Mouse (Mus musculus) heart, adult 18-20 months (tissue): ENCODE results near the gene Mettl16. TPM values are rescaled to one million over a fixed set of nuclear protein-coding genes. Genes with fewer than 3 reads are reported as not detected.
A peak's percentile ranks its signal among the peaks of the same experiment; 100 is the strongest.

ENCODE experiments used
- DNase-seq, 2 experiments: peaks; one replicate each; pipeline ENCODE4 v3.0.0; 2021 to 2022; ENCODE audit warnings: mixed read lengths in 1 of 2
- total RNA-seq, 2 experiments: library from RNA; stranded (reverse); gene quantifications; 2 replicates each; pipeline ENCODE4 v1.2.3; 2021

The Mettl16 gene
- total RNA-seq, 2 experiments from 2014 or later, result 16.4 to 17.3 TPM

- peak; percentile 100 for DNase-seq
These were observed 61.2 kb downstream of the Mettl16 start for GRCm38 (mm10) chr11:74831606-74832451.

DNA sequence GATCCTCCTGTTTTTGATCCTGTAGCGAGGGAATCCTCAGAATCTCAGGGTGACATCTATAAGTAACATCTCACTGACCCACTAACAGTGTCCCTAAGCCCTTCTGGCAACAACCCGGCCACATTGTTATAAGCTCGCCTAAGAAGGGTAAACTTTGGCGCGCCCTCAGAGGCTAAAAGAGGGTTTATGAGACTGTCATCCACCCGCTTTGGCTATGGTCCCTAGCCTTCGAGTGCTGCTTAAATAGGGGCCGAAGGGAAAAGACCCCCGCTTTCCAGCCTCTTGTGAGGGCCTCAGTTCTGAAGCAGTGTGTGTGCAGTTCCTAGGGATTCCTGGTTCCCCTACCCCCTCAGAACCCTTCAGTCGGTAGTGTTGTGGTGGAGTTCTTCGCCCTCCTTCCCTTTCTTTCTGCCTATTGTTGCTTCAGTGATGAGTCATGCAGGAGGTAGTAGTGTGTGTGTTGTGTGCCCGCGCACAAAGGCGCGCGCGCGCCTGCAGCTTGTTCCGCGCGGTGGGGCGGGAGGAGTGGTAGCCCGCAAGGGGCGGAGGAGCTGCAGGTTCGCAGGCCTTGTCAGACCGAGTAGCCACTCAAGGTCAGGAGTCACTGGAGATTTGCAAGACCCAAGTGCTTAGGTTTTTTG is 62.0 kb downstream of the Mettl16 start:
- peak; percentile 71 to 73 for DNase-seq

DNA sequence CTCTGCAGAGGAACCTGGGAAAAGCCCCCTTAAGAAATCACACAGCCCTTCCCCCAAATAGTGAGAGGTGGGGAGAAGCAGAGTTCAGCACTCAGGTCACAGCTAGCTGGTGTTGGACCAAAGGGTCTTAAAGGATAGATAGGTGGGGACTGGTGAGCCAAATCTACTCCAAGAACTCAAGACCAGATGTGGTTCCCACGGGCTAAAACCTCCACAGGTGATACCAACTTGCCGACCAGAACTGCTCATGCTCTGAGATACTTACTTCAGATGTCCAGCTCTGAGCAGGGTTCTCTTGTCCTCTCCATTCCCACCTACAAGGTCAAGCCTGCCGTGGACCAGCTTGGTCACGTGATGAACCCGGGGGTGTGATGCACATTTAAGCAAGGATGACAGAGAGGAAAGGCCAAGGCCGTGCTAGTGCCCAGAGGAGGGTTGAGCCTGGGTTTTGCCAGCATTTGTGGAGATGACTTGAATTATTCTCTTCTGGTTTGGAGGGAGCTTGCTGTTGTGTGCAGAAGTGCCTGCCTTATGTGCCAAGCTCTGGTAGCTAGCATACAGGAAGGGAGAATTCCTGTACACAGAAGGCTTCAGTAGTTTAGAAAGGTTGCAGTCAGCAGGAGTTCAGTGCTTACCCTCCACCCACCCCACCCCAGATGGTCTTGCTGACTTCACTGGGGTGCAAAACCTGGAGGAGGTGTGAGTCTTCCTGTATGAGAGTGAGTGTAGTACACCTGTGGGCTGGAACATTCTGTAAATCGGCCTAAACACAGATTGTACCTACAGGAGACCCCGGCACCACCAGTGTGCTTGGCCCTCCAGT is 63.1 kb downstream of the Mettl16 start:
- no peak for DNase-seq

DNA sequence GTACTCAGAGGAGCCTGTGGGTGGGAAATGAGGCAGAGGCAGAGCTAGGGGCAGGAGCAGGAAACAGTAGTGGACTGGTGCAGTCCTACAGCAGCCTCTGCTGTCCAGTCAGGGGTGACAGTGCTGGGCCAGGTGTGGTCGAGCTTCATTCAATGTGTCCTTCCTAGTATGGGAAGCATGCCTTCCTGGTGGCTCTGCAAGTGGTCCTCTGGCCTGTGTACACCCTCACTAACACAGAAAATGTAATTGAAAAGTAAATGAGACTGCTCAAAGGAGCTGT is 63.7 kb downstream of the Mettl16 start:
- no peak for DNase-seq

DNA sequence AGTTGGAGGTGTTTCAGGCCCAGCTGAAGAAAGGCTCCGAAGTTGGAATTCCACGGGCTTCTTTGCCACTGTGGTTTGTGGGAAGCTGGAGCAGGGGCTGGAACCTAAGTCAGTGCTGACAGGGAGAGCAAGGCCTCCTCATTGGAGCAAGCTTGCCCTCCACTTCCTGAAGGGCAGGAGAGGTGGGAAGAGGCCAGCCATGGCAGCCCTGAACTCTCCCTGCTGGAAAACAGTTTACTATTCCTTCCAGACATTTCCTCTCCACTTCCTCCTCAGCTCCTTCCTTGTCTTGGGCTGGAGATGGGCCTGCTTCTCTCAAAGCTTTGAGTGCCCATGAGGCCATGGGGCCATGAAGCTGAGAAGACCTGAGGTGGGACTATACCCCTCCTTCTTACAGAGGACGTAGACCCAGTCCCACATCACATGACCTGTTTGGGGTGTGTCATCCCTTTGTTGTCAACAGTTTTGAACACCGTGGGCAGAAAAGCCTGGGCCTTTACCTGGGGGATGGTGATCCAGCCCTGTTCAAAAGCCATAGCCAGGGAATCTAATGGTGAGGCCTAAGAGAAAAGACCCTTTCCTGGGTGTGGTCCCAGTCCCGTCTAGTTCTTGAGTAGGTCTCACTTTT is 64.1 kb downstream of the Mettl16 start:
- no peak for DNase-seq

- no peak for DNase-seq
These were observed 65.1 kb downstream of the Mettl16 start for GRCm38 (mm10) chr11:74835593-74836224.

DNA sequence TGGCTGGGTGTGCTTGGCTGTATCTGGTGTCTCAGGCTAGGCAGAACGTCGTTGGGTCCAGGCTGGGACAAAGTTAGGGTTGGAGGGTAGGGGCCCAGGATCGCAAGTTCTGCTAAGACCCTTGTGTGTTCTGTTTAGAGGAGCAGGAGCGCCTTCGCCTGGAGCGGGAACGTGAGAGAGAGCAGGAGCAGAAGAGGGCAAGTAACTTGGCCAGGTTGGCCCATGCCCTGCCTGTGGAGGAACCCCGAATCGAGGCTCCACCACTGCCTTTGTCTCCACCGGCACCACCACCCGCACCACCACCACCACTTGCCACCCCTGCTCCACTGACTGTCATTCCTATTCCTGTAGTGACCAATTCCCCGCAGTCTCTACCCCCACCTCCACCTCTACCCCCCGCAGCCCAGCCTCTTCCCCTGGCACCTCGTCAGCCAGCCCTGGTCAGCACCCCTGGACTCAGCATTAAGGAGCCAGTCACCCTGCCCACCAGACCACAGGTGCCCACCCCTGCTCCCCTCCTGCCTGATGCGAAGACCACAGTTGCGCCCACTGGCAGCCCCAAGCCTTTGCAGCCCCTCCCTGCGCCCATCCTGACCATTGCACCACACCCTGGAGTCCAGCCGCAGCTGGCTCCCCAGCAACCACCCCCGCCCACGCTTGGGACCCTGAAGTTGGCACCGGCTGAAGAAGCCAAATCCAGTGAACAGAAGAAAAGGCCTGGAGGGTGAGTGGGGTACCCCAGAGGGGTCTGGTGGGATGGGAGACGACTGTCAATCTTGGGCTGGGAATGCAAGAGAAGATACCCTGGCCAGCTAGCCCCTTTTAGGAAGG is 65.8 kb downstream of the Mettl16 start:
- no peak for DNase-seq

GRCm38 (mm10) chr11:74837056-74837693 is 66.5 kb downstream of the Mettl16 start:
- DNase-seq, result no peak

GRCm38 (mm10) chr11:74837694-74838431 is 67.2 kb downstream of the Mettl16 start:
- peak; percentile 95 to 97 for DNase-seq

- peak; percentile 95 to 97 for DNase-seq
These were observed 67.8 kb downstream of the Mettl16 start for GRCm38 (mm10) chr11:74838441-74838840.

GRCm38 (mm10) chr11:74838971-74839370 is 68.3 kb downstream of the Mettl16 start:
- peak; percentile 73 to 85 for DNase-seq

DNA sequence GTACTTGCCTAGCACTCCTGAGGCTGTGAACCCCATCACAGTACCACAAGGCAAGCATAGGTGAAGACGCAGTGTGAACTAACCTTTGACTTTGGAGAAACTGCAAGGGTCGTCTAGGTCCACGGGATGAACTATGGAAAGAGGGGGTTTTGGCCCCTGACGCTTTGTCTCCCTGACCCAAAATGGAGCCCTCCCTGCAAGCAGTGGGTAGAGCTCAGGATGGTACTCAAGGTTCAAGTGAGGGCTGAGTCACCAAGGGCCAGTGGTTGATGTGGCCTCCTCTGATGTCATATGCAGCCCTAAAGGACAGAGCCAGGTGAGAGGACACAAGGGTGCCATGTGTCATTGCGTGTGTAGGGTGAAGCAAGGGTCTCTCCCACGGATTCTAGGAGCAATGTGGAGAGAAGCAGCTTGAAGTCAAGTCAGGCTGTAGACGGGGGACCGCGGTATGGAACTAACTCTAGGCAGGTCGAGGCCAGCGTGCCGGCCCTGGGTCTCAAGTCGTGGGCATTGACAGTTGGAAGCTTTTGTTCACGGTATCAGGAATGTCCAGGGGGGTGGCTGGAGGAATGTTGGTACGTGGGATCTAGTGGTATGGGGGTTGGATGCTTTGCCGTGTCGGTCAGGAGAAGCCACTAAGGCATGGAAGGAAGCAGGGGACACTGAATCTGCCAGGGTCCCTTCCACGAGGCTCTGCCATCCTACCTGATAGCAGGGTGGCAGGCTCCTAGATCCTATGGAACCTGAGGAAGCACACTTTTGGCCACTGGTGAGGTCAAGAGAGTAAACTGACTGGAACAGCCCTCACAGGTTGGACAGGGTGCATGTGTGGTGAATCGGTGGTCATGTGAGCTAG is 69.5 kb downstream of the Mettl16 start:
- DNase-seq, result no peak

GRCm38 (mm10) chr11:74840739-74841138 is 70.1 kb downstream of the Mettl16 start:
- no peak for DNase-seq

DNA sequence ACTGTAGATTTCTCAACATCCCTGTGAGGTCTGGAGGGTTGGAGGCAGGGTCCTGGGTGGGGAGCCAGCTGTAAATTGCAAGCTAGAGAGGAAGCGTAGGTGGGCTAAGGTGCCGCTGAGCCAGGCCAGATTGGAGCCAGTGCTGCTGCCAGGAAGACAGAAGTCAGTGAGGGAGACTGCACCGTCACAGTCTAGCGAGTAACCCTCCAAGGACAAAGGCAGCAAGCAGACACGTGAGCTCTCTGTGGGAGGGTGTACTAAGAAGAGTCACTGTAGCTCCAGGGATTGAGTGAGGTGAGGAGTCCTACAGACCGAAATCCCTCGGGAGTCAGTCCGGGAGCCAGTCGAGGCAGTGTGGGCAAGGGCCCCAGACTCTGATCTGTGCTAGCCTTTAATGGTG is 70.7 kb downstream of the Mettl16 start:
- no peak for DNase-seq

- DNase-seq, result no peak
These were observed 71.4 kb downstream of the Mettl16 start for GRCm38 (mm10) chr11:74842045-74842444.

GRCm38 (mm10) chr11:74842656-74843434 is 72.2 kb downstream of the Mettl16 start:
- DNase-seq, result no peak

DNA sequence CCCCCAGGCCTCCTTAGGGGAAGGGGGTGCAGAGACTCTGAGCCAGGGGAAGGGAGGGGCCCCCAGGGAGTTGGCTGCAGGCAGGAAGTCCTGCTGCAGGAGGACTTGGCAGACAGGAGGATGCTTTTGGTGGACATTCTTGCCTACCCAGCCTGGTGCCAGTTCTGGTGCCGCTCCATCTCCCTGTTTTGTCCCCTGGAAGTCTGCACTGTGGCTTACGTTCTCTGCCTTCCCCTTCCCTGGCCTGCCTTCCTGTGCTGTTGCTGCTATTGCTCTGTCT is 72.7 kb downstream of the Mettl16 start:
- DNase-seq, result peak in 1 of 2 experiments; percentile 68

- DNase-seq, result no peak
These were observed 73.1 kb downstream of the Mettl16 start for GRCm38 (mm10) chr11:74843761-74844160.
